Mouse (Mus musculus): ENCODE measurements around the gene Igdcc3.

Gene Igdcc3

DNA sequence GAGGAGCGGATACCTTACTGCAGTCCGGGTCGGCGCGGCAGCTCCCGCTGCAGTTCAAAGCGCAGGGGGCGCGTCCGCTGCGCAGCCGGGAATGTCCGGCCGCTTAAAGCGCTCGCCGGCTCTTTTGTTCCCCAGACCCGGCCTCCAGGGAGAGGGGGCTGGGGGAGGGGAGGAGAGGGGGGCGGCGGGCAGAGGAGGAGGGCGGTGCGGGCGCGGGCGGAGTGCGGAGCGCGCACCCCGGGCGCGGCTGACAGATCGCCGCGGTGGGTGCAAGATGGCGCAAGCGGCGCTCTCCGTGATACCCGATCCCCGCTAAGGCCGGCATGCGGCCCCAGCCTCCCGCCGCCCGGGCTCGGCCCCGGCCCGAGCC lies at the start of gene Igdcc3:
Igdcc3 (plus strand) TSS at position 254 of the 370 bp plus-strand sequence.
- DNase-seq (ENCODE audit: low read depth in 1 of 2, low spot score in 2 of 2), result no peak

- DNase-seq (ENCODE audit: low read depth in 1 of 2, low spot score in 2 of 2), result no peak
Measured at GRCm38 (mm10) chr9:65094237-65094636, 46.8 kb upstream of the Igdcc3 start.

DNA sequence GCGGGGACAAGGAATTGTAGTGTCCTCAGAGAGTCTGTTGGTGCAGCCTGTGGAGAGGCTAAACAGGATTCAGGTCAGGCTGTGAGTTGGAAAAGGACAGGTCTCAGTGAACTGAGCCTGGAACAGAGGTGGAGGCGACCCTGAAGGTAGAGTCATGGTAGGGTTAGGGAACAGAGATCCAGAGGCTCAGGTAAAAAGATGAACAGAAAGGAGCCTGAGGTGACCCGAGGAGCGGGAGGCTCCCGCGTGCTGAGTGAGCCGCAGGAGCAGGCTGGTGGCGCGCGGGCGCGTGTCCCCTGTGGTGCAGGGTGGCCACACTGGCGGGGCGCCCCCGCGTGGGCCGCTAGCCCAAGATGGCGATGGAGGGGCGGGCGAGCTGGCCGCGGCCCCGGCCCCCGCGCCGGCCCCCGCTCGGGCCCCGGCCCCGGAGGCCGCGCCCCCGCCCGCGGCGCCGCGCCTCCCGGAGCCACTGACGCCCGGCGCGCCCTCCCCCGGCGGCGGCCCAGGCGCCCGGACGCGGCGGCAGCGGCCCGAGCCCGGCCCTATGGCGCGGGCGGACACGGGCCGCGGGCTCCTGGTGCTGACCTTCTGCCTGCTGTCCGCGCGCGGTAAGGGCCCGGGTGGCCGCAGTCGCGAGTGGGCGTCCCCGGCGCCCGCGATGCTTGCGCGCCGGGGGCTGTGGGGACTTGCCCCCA lies 39.9 kb upstream of the Igdcc3 start, which contains the start of gene Igdcc4:
Igdcc4 (plus strand) TSS at position 496 of the 695 bp plus-strand sequence.
- DNase-seq (ENCODE audit: low read depth in 1 of 2, low spot score in 2 of 2), result no peak

DNA sequence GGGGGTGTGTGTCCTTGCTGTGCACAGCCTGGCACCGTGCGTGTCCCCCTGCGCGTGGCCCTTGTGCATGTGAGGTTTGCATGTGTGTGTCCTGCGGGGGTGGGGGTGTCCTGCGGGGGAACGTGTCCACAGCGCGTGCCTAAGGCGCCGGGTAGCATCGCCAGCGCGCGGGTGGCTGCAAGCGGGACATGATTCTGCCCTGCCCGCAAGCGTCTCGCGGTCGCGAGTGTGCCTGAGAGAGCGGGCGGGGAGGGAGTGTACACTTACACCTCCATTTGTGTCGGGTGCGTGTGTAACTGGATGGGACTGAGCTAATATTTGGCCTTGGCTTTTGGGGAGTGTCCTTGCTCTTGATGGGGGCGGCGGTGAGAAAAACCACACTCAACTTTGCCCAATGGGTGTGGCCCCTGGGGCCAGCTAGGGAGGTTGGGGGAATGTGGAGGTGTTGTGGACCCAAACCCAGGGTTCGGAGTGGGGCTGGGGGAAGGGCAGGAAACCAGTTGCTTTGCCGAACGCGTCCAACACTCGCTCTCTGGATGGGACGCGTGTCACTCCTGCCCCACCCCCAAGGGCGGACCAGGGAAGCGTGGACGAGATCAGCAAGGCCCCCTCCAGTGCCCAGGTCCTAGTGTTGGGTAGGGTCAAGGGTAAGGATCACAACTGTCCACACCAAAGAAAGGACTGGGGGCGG lies 39.2 kb upstream of the Igdcc3 start:
- DNase-seq (ENCODE audit: low read depth in 1 of 2, low spot score in 2 of 2), result no peak

GRCm38 (mm10) chr9:65102377-65103172 lies 38.4 kb upstream of the Igdcc3 start:
- no peak for DNase-seq (ENCODE audit: low read depth in 1 of 2, low spot score in 2 of 2)

DNA sequence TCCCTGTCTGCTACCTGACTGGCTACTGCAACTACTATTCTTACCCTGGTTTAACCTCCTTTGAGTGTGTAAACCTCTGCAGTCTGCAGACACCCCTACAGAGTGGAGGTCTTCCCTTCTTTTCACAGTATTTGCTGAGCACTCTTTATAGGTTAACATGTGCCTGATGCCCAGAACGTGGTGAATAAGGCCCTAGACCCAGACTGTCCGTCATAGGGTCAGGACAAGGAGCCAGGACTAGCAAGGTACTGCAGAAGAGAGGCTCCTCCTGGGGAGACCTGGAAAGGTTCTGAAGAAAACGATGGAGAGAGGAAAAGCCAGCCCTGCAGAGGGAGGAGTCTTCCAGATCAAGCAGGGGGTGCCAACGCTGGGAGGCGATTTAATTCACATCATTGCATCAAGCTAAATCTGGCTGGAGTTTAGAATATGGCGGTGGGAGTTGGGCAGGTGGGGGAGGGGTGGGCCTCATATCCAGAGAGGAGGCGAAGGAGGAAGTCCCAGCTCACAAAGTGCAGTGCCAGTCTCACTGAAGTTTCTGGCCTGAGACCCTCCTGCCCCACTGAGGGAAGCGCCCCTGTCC lies 37.7 kb upstream of the Igdcc3 start:
- no peak for DNase-seq (ENCODE audit: low read depth in 1 of 2, low spot score in 2 of 2)

- DNase-seq (ENCODE audit: low read depth in 1 of 2, low spot score in 2 of 2), result no peak
Measured at GRCm38 (mm10) chr9:65106821-65107220, 34.2 kb upstream of the Igdcc3 start.

DNA sequence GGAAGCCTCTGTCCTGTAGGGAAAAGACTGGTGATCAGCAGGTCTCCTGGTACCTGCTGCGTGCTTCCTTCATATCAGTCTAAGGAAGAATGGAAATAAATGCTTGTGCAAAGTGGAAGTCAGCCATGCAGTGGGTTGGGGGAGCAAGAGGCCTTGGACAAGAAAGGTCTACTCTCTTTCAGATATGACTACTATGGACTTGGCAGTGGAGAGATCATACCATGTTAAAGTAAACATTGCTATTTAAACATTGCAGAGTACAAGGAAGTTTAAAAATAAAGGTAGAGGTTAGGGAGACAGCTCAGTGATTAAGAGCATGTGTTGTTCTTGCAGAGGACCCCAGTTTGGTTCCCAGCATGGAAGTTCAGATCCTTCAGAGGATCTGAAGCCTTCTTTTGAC lies 33.1 kb upstream of the Igdcc3 start:
- DNase-seq (ENCODE audit: low read depth in 1 of 2, low spot score in 2 of 2), result no peak

- no peak for DNase-seq (ENCODE audit: low read depth in 1 of 2, low spot score in 2 of 2)
Measured at GRCm38 (mm10) chr9:65109132-65110072, 31.6 kb upstream of the Igdcc3 start.

GRCm38 (mm10) chr9:65111698-65112097 lies 29.3 kb upstream of the Igdcc3 start:
- no peak for DNase-seq (ENCODE audit: low read depth in 1 of 2, low spot score in 2 of 2)

- DNase-seq (ENCODE audit: low read depth in 1 of 2, low spot score in 2 of 2), result no peak
Measured at GRCm38 (mm10) chr9:65113694-65114093, 27.3 kb upstream of the Igdcc3 start.

- DNase-seq (ENCODE audit: low read depth in 1 of 2, low spot score in 2 of 2), result no peak
Measured at GRCm38 (mm10) chr9:65115891-65116290, 25.1 kb upstream of the Igdcc3 start.

GRCm38 (mm10) chr9:65117516-65117915 lies 23.5 kb upstream of the Igdcc3 start:
- no peak for DNase-seq (ENCODE audit: low read depth in 1 of 2, low spot score in 2 of 2)

DNA sequence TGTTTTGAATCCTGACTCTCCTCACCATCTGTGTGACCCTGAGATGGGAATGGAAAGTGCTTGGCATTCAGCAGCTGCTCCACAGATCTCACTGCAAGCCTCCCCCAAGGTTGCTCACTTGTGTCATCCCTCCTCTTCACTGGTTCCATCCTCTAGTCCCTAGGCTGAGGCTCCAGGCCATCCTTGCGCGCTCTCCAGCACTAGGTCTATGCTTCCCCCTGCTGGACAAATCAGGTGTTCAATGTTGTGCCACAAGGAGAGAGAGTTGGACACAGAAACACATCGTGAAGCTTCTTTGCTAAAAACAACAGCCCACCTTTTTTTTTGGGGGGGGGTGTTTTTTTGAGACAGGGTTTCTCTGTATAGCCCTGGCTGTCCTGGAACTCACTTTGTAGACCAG lies 20.1 kb upstream of the Igdcc3 start:
- no peak for DNase-seq (ENCODE audit: low read depth in 1 of 2, low spot score in 2 of 2)

DNA sequence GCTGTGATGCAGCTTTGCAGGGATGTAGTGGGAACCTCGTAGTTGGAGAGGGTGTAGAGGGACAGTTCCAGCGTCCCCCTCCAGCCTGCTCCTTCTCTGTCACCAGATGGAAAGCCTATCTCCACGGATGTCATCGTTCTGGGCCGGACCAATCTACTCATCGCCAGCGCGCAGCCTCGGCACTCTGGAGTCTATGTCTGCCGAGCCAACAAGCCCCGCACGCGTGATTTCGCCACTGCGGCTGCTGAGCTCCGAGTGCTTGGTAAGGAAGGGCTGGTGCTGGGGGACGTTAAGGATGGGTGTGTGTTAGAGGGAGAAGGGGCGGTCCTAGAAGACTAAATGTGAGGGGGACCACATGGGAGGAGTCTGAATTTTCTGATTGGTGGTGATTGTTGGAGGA lies 18.4 kb upstream of the Igdcc3 start:
- DNase-seq (ENCODE audit: low read depth in 1 of 2, low spot score in 2 of 2), result no peak

- DNase-seq (ENCODE audit: low read depth in 1 of 2, low spot score in 2 of 2), result no peak
Measured at GRCm38 (mm10) chr9:65123552-65124168, 17.3 kb upstream of the Igdcc3 start.

DNA sequence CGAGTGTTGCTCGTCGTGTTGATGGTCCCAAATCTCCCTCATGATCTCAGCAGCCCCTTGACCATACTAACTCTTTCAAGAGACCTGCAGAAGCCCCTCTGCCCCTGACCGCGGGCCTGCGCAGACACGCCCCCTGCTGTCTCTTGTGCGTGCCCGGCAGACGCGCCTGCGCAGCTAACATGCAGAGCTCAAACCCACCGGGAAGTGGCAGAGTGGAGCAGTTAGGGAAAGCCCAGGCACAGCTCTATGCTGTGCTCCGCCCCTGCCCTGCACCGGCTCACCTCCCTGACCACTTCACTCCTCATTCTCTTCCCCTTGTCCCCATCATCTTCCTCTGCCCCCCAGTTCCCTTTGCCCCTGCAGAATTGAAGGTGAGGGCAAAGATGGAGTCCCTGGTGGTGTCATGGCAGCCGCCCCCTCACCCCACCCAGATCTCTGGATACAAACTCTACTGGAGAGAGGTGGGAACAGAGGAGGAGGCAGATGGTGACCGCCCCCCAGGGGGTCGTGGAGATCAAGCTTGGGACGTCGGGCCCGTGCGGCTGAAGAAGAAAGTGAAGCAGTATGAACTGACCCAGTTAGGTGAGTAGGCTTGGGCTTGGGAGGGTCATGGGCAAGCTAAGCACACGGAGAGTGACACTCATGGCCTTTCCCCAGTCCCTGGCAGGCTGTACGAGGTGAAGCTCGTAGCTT lies 12.7 kb upstream of the Igdcc3 start:
- no peak for DNase-seq (ENCODE audit: low read depth in 1 of 2, low spot score in 2 of 2)

- no peak for DNase-seq (ENCODE audit: low read depth in 1 of 2, low spot score in 2 of 2)
Measured at GRCm38 (mm10) chr9:65131717-65132116, 9.3 kb upstream of the Igdcc3 start.

DNA sequence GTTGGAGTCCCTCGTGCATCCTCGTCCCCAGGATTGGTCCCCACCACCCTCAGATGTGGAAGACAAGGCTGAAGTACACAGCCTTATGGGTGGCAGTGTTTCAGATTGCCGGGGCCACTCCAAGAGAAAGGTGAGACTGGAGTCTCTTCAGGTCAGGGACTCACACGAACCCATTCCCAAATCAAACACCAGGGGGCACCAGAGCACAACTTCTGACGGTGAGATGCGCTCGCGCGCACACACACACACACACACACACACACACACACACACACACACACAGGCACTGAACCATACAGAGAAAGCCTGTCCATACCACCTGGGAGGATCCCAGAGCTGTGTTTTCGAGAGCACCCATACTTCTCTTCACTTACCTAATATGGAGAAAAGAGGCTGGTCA lies 7.2 kb upstream of the Igdcc3 start:
- peak in 1 of 2 experiments; percentile 42 for DNase-seq (ENCODE audit: low read depth in 1 of 2, low spot score in 2 of 2)
